Mouse (Mus musculus): ENCODE results near the gene Gm29427.

The Gm29427 gene

DNA sequence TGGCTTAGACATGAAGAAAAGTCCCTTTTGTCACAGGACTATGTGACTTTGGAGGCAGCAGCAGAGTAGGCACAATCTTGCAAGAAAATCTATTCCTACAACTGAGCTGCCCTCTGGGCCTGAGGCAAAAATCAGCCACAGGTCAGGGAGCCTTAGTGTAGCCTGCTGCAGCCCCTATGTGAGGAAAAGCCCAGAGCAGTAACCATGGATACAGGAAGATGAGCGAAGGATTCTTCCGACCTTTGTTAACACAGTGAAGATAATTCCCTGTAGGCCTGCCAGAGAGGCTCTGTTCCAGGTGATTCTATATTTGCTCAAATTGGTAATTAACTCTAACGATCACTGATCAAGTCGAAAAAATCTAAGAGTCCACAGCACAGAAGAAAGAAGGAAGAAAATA is 71.5 kb downstream of the Gm29427 start:
- no peak for DNase-seq

GRCm38 (mm10) chr1:130640967-130641366 is 74.6 kb downstream of the Gm29427 start:
- DNase-seq: no peak

DNA sequence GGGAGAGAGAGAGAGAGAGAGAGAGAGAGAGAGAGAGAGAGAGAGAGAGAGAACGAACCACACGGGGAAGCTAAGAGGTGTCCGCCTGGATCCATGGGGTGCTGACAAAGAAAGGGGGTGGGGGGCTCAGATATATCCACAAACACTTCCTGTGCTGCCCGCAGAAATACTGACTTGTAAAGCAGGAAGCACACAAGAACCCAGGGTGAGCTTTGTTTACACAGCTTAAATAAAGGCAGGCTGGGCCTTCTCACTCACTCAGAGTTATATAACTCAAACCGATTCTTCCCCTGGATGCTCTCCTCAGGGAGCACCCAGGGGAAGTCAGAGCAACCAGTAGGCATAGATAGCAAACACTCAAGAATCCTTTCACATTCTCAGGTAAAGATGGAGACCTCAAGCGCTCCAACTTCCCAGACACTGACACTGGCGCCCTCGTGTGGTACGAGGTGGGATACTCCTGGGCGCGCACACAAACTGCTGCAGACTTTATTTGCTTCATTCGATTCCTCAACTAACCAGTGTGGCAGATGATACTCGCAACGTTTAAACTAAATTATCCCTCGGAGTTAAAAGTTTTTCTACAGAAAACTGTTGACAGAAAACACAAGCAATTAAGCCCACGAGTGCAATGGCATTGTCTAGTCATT is 81.7 kb downstream of the Gm29427 start:
- DNase-seq: peak; percentile 27

GRCm38 (mm10) chr1:130633316-130633715 is 82.3 kb downstream of the Gm29427 start:
- no peak for DNase-seq

DNA sequence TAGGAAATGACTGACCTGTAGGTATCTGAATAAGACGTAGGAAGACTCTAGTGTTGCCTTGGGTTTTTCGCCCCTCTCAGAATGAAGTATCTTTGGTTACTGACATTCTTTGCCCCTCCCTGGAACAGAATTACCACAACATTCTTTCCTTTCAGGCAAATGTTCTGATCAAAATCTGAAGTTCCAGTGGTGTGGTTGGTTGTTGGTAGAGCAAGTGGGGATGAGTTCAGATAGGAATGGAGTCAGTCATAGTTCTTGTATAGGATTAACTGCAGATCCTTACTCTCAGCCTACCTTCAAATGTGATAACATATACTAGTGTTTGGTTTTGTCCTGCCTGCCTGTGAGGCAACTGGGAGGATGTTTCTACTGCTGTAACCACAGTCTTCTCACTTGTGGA is 86.1 kb downstream of the Gm29427 start, which contains the start of gene Zp3r:
Zp3r (minus strand) TSS at position 101 of the 400 bp plus-strand sequence.
- no peak for DNase-seq

Measured in layer of hippocampus, adult 9-11 months (tissue).